In the genomic region with DNA sequence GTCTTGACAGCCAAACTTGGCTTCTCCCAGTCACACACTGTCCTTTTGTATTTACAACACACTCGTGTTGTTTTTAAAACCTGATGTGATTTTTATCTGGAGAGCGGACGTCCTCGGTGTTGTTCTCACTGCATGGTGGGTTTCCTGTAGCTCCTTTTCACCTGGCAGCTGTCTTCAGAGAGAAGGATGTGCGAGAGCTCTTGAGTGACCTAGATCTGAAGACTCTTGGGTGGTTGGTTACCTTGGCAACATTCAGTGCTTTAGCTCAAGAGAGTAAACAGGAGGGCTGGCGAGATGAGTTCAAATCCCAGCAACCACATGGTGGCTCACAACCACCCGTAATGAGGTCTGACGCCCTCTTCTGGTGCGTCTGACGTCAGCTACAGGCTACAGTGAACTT, we compare ENCODE assay signal across 11 mouse cellular contexts. TPM values are rescaled to one million over a fixed set of nuclear protein-coding genes. Genes with fewer than 3 reads are reported as not detected.
DNase-seq lines count a peak whose midpoint lies in the region; ATAC-seq and TF ChIP-seq lines count a peak whose summit lies in the region.
"Had no signal": no experiment of that assay in that cellular context is flagged by ENCODE, and none has a peak within 500 bp of the region (broad histone marks: within the 10 kb centered on the region; RNA-seq: fewer than 3 reads in every experiment).

No protein-coding gene starts in this region.

- peak; percentile 33 for DNase-seq in forebrain, postnatal 0 days
- DNase-seq in CD4-positive helper T cell, adult 2 months (ENCODE audit: low read depth, low spot score): peak; percentile 97
- peak; percentile 49 for DNase-seq in embryo, embryonic 11 days
- peak; percentile 67 for DNase-seq in retina, embryonic 14.5 days (ENCODE audit: low spot score)
- no peak for DNase-seq in layer of hippocampus, postnatal 36 days
- no peak for DNase-seq in frontal cortex, postnatal 14 days (ENCODE audit: low spot score in 2 of 2)

- no peaks in the 10 kb centered on the region for H3K9me3 ChIP-seq in forebrain, postnatal 0 days (ENCODE audit: low read length)
- no peaks in the 10 kb centered on the region for H3K9me3 ChIP-seq in forebrain, embryonic 13.5 days (replicated peaks)
- no peaks in the 10 kb centered on the region for H3K9me3 ChIP-seq in neural tube, embryonic 15.5 days (replicated peaks)
- H3K9me3 ChIP-seq: neural tube, embryonic 13.5 days had no signal

- H3K36me3 ChIP-seq in forebrain, postnatal 0 days (ENCODE audit: insufficient read depth): no peaks in the 10 kb centered on the region
- H3K36me3 ChIP-seq in forebrain, embryonic 13.5 days (ENCODE audit: poor library complexity, severe bottlenecking): no peaks in the 10 kb centered on the region
- no peaks in the 10 kb centered on the region for H3K36me3 ChIP-seq in neural tube, embryonic 15.5 days
- H3K36me3 ChIP-seq: neural tube, embryonic 13.5 days had no signal

- 12% methylated on average over 10 of the region's 10 CpGs for WGBS in forebrain, postnatal 0 days
- WGBS in forebrain, embryonic 13.5 days: 10% methylated on average over 10 of the region's 10 CpGs
- WGBS in neural tube, embryonic 15.5 days: 28% methylated on average over 10 of the region's 10 CpGs

- H3K4me1 ChIP-seq in forebrain, postnatal 0 days (ENCODE audit: insufficient read depth): no peaks in the 10 kb centered on the region; the same call in 1 of the 2 replicates
- H3K4me1 ChIP-seq in forebrain, embryonic 13.5 days: no peaks in the 10 kb centered on the region; the same call in 1 of the 2 replicates
- H3K4me1 ChIP-seq in neural tube, embryonic 15.5 days: peaks cover 11% of the 10 kb centered on the region

- no peak overlapping the region for H3K4me2 ChIP-seq in forebrain, postnatal 0 days (ENCODE audit: low read depth)
- H3K4me2 ChIP-seq in forebrain, embryonic 13.5 days: no peak overlapping the region
- no peak overlapping the region for H3K4me2 ChIP-seq in neural tube, embryonic 15.5 days
- H3K4me2 ChIP-seq: neural tube, embryonic 13.5 days had no signal

- no peak for TF ChIP-seq CTCF in forebrain, postnatal 0 days (IDR thresholded peaks at IDR 0.05; ENCODE audit: low read depth)

- no peak overlapping the region for H3K4me3 ChIP-seq in forebrain, postnatal 0 days (ENCODE audit: low read depth, low read length)
- H3K4me3 ChIP-seq in forebrain, embryonic 13.5 days: no peak overlapping the region
- H3K4me3 ChIP-seq in neural tube, embryonic 15.5 days (replicated peaks): no peak overlapping the region
- H3K4me3 ChIP-seq: neural tube, embryonic 13.5 days had no signal

- H3K9ac ChIP-seq in forebrain, postnatal 0 days: no peak overlapping the region
- no peak overlapping the region for H3K9ac ChIP-seq in forebrain, embryonic 13.5 days
- no peak overlapping the region for H3K9ac ChIP-seq in neural tube, embryonic 15.5 days (replicated peaks)
- H3K9ac ChIP-seq: neural tube, embryonic 13.5 days had no signal

- H3K27ac ChIP-seq in forebrain, postnatal 0 days (ENCODE audit: low read depth, low read length): no peak overlapping the region
- H3K27ac ChIP-seq in forebrain, embryonic 13.5 days: no peak overlapping the region
- H3K27ac ChIP-seq in neural tube, embryonic 15.5 days (replicated peaks): no peak overlapping the region
- H3K27ac ChIP-seq: neural tube, embryonic 13.5 days had no signal

- H3K27me3 ChIP-seq in forebrain, postnatal 0 days (ENCODE audit: insufficient read depth, low read length): no peaks in the 10 kb centered on the region
- H3K27me3 ChIP-seq in forebrain, embryonic 13.5 days: no peaks in the 10 kb centered on the region
- no peaks in the 10 kb centered on the region for H3K27me3 ChIP-seq in neural tube, embryonic 15.5 days (replicated peaks)
- H3K27me3 ChIP-seq: neural tube, embryonic 13.5 days had no signal

- no peak for ATAC-seq in forebrain, postnatal 0 days
- no peak for ATAC-seq in forebrain, embryonic 13.5 days
- no peak for ATAC-seq in neural tube, embryonic 15.5 days (ENCODE audit: low FRiP score)

RNA-seq across cellular contexts. Expression of gene Gm17509, which starts 4.7 kb away (rescaled TPM):
- total RNA-seq in forebrain, postnatal 0 days (2014; rRNA removed): 0.33 and 0.46 TPM in 2 replicates
- 0.07 and 0.09 TPM in 2 replicates for polyA plus RNA-seq in forebrain, postnatal 0 days (2015; fragmentation: Nextera tagmentation; extraction: Ambion mirVana)
- 0.59 and 0.64 TPM in 2 replicates for polyA plus RNA-seq in forebrain, embryonic 13.5 days (2015; fragmentation: Nextera tagmentation; extraction: Ambion mirVana)
- polyA plus RNA-seq in neural tube, embryonic 15.5 days (2015; fragmentation: Nextera tagmentation; extraction: Ambion mirVana): 0.47 and 0.50 TPM in 2 replicates
- total RNA-seq in layer of hippocampus, postnatal 36 days (2021): 1 to 10 TPM; 1.4 to 2.0 TPM
- total RNA-seq: gastrocnemius, adult 18-20 months had no signal
- polyA plus RNA-seq: heart, embryonic 14.5 days had no signal

RNA-seq across cellular contexts. Expression of gene Emb, which starts 7.8 kb away (rescaled TPM):
- total RNA-seq in forebrain, postnatal 0 days (2014; rRNA removed): 9.8 and 12.3 TPM in 2 replicates
- polyA plus RNA-seq in forebrain, postnatal 0 days (2015; fragmentation: Nextera tagmentation; extraction: Ambion mirVana): 8.5 and 11.6 TPM in 2 replicates
- 12.6 and 15.6 TPM in 2 replicates for polyA plus RNA-seq in forebrain, embryonic 13.5 days (2015; fragmentation: Nextera tagmentation; extraction: Ambion mirVana)
- 13.7 and 20.0 TPM in 2 replicates for polyA plus RNA-seq in neural tube, embryonic 15.5 days (2015; fragmentation: Nextera tagmentation; extraction: Ambion mirVana)
- 10 to 100 TPM; 28.6 to 33.3 TPM for total RNA-seq in layer of hippocampus, postnatal 36 days (2021)

Comparison
In these comparisons a context has a peak if more than half of its experiments do, and no peak if none do; other contexts are left out.
1. DNase-seq: peak in forebrain, postnatal 0 days (single experiment), CD4-positive helper T cell, adult 2 months (single experiment), embryo, embryonic 11 days (single experiment) and retina, embryonic 14.5 days (single experiment); none in layer of hippocampus, postnatal 36 days (0 of 2) and frontal cortex, postnatal 14 days (0 of 2).